Mouse (Mus musculus) thymus, postnatal 0 days (tissue): ENCODE measurements around the gene Zan. TPM values are rescaled to one million over a fixed set of nuclear protein-coding genes. Genes with fewer than 3 reads are reported as not detected.

ENCODE experiments used
- DNase-seq: peaks from one replicate; pipeline ENCODE4 v3.0.0-alpha.2; 2015; ENCODE audit warnings: low spot score
- polyA plus RNA-seq: library from polyadenylated mRNA; unstranded; fragments of >200 nt; fragmentation: Nextera tagmentation; extraction: Ambion mirVana; gene quantifications from 2 replicates; pipeline ENCODE4 v1.2.1, GENCODE M21; 2015

The Zan gene
- polyA plus RNA-seq, 1 experiment from 2014 or later, result 0.08 TPM

GRCm38 (mm10) chr5:137352011-137352975 lies 124.6 kb downstream of the Zan start:
- no peak for DNase-seq

GRCm38 (mm10) chr5:137351394-137351793 lies 125.5 kb downstream of the Zan start:
- no peak for DNase-seq

- no peak for DNase-seq
Observed at GRCm38 (mm10) chr5:137351058-137351380, 125.8 kb downstream of the Zan start.

- no peak for DNase-seq
Observed at GRCm38 (mm10) chr5:137350205-137351057, 126.4 kb downstream of the Zan start.

- DNase-seq, result no peak
Observed at GRCm38 (mm10) chr5:137349384-137350204, 127.3 kb downstream of the Zan start, which contains the start of gene Ephb4. TSS of gene Ephb4 (plus strand) at chr5:137350109.

GRCm38 (mm10) chr5:137348482-137349383 lies 128.1 kb downstream of the Zan start:
- no peak for DNase-seq

GRCm38 (mm10) chr5:137347856-137348255 lies 129.0 kb downstream of the Zan start:
- DNase-seq, result no peak

GRCm38 (mm10) chr5:137346983-137347382 lies 129.9 kb downstream of the Zan start:
- DNase-seq, result no peak

- no peak for DNase-seq
Observed at GRCm38 (mm10) chr5:137346388-137346787, 130.5 kb downstream of the Zan start.

- peak; percentile 42 for DNase-seq
Observed at GRCm38 (mm10) chr5:137345821-137346220, 131.0 kb downstream of the Zan start.

- no peak for DNase-seq
Observed at GRCm38 (mm10) chr5:137343869-137344268, 133.0 kb downstream of the Zan start.

GRCm38 (mm10) chr5:137343412-137343811 lies 133.5 kb downstream of the Zan start:
- no peak for DNase-seq

GRCm38 (mm10) chr5:137342407-137343012 lies 134.4 kb downstream of the Zan start:
- no peak for DNase-seq

- DNase-seq, result no peak
Observed at GRCm38 (mm10) chr5:137340222-137340621, 136.6 kb downstream of the Zan start.

- DNase-seq, result no peak
Observed at GRCm38 (mm10) chr5:137339290-137339979, 137.4 kb downstream of the Zan start.

GRCm38 (mm10) chr5:137338663-137339289 lies 138.1 kb downstream of the Zan start:
- DNase-seq, result no peak

- peak; percentile 73 for DNase-seq
Observed at GRCm38 (mm10) chr5:137338256-137338655, 138.6 kb downstream of the Zan start.

GRCm38 (mm10) chr5:137337190-137337589 lies 139.7 kb downstream of the Zan start:
- DNase-seq, result no peak

- no peak for DNase-seq
Observed at GRCm38 (mm10) chr5:137335066-137335465, 141.8 kb downstream of the Zan start.
